Mouse (Mus musculus): ENCODE results near the gene Lurap1l. TPM values are rescaled to one million over a fixed set of nuclear protein-coding genes. Genes with fewer than 3 reads are reported as not detected.

The Lurap1l gene
- total RNA-seq, 4 experiments from 2014 or later: 1.0 to 1.9 (median 1.2) TPM

Small RNAs within 50 kb of the gene (microRNA-seq; reads per million reads assigned to microRNA genes)
- gene Gm27452: not detected

Other genes with a start within 250 kb of the Lurap1l start
- under 1 TPM in 2 of 4 experiments, not detected in 2; 0.35 to 0.50 TPM for gene Tyrp1, start 76.5 kb upstream of the Lurap1l start, total RNA-seq (2022)

Measured in heart, adult 8-10 months (tissue).